Mouse (Mus musculus) heart, embryonic 16.5 days (tissue): ENCODE data around the gene Dhx37. TPM values are rescaled to one million over a fixed set of nuclear protein-coding genes. Genes with fewer than 3 reads are reported as not detected.

ENCODE experiments used
- ATAC-seq: fragments of 200-750 bp; cut with Nextera tagmentation; replicated peaks from 2 replicates; pipeline ENCODE4 v1.8.0; 2017; ENCODE audit warnings: moderate number of reproducible peaks; ENCODE audit not compliant: insufficient read depth, low FRiP score; ENCODE audit errors: extremely low read depth
- H3K27ac ChIP-seq: fragments of 300-500 bp; sonication (generic); 2 replicates; pipeline ENCODE4 v1.5.1; 2014; ENCODE audit warnings: mild to moderate bottlenecking, low read length, control low read depth, moderate library complexity
- H3K27me3 ChIP-seq: fragments of 300-500 bp; sonication (generic); 2 replicates; pipeline ENCODE4 v1.6.1; 2014; ENCODE audit warnings: low read length, mixed read lengths; ENCODE audit not compliant: control insufficient read depth, insufficient read depth
- H3K36me3 ChIP-seq: fragments of 300-500 bp; sonication (generic); 2 replicates; pipeline ENCODE4 v1.6.1; 2014; ENCODE audit not compliant: control insufficient read depth, insufficient read depth
- H3K4me1 ChIP-seq: fragments of 300-500 bp; sonication (generic); 2 replicates; pipeline ENCODE4 v1.6.1; 2014; ENCODE audit warnings: low read length, mixed read lengths; ENCODE audit not compliant: control insufficient read depth, insufficient read depth
- H3K4me2 ChIP-seq: fragments of 300-500 bp; sonication (generic); 2 replicates; pipeline ENCODE4 v1.6.1; 2014; ENCODE audit warnings: low read depth, mild to moderate bottlenecking, control low read depth, low read length
- H3K4me3 ChIP-seq: fragments of 300-500 bp; sonication (generic); 2 replicates; pipeline ENCODE4 v1.5.1; 2014; ENCODE audit warnings: mild to moderate bottlenecking, control low read depth, low read length
- H3K9ac ChIP-seq: fragments of 300-500 bp; sonication (generic); 2 replicates; pipeline ENCODE4 v1.6.1; 2014; ENCODE audit warnings: low read length, control low read depth
- H3K9me3 ChIP-seq: fragments of 300-500 bp; sonication (generic); replicated peaks from 2 replicates; pipeline ENCODE4 v1.6.1; 2016; ENCODE audit warnings: low read length; ENCODE audit not compliant: control insufficient read depth
- WGBS: fragments of 180-500 bp; shearing (Covaris S2); extraction: QIAGEN DNeasy Blood & Tissue Kit; methylation state at CpG from one replicate; pipeline ENCODE4 v1.1.7; 2014; 5-methylcytosine and 5-hydroxymethylcytosine counted together
- polyA plus RNA-seq: library from polyadenylated mRNA; unstranded; fragments of >200 nt; fragmentation: Nextera tagmentation; extraction: Ambion mirVana; gene quantifications from 2 replicates; pipeline ENCODE4 v1.2.1, GENCODE M21; 2015

The Dhx37 gene
- polyA plus RNA-seq, 1 experiment from 2014 or later = 8.5 TPM

DNA sequence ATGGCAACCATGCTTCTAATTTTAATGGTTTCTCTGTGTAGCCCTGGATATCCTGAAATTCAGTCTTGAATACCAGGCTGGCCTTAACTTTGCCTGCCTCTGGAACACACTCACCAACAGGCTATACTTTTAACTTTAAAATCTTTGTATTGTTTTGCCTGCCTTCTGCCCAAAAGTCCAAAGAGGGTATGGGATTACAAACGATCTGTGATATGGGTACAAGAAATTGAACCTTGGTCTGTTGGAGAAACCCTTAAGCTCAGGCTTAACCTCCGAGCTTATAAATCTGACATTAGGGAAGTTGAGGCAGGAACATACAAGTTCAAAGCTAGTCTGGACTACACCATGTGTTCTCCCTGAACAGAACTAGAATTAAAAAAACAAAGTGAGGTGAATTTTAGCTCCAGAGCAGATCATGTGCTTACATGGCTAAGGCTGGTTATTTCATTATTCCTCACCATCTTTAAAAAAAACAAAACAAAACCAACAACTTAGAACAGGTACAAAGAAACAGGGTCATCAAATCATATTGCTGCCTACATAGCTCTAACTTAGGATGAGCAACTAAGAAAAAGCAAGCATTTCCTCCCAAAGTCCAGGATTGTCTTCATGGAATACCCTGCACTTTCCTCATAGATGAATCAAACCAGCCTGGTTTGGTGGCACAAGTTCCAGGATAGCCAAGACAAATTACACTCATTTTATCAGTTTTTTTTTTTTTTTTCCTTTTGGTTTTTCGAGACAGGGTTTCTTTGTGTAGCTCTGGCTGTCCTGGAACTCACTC is 50.1 kb downstream of the Dhx37 start:
- Histone ChIP-seq H3K9ac (no peak overlapping the region), H3K4me1 (peaks cover 21% of the 10 kb centered on the region), H3K27ac (no peak overlapping the region), H3K27me3 (no peaks in the 10 kb centered on the region), H3K4me3 (no peak overlapping the region), H3K9me3 (no peaks in the 10 kb centered on the region), H3K36me3 (peaks cover 27% of the 10 kb centered on the region), H3K4me2 (no peak overlapping the region)
- ATAC-seq = no peak
- 66% methylated on average over 3 of the region's 3 CpGs for WGBS

GRCm38 (mm10) chr5:125382673-125383558 is 51.0 kb downstream of the Dhx37 start:
- peak overlapping the region; percentile 31; the same call in 1 of the 2 replicates for H3K27ac ChIP-seq
- H3K9me3 ChIP-seq = no peaks in the 10 kb centered on the region
- H3K36me3 ChIP-seq = peaks cover 21% of the 10 kb centered on the region
- H3K4me2 ChIP-seq = no peak overlapping the region
- H3K4me1 ChIP-seq = peaks cover 21% of the 10 kb centered on the region
- H3K4me3 ChIP-seq = no peak overlapping the region
- WGBS = 45% methylated on average over 6 of the region's 6 CpGs
- ATAC-seq = peak; percentile 49
- no peak overlapping the region; the same call in 1 of the 2 replicates for H3K9ac ChIP-seq
- no peaks in the 10 kb centered on the region for H3K27me3 ChIP-seq

GRCm38 (mm10) chr5:125381954-125382672 is 51.8 kb downstream of the Dhx37 start:
- H3K4me2 ChIP-seq = no peak overlapping the region
- no peaks in the 10 kb centered on the region for H3K9me3 ChIP-seq
- ATAC-seq = no peak
- peaks cover 21% of the 10 kb centered on the region for H3K36me3 ChIP-seq
- no peaks in the 10 kb centered on the region for H3K27me3 ChIP-seq
- H3K9ac ChIP-seq = no peak overlapping the region
- H3K4me1 ChIP-seq = peaks cover 21% of the 10 kb centered on the region
- no peak overlapping the region for H3K27ac ChIP-seq
- no peak overlapping the region for H3K4me3 ChIP-seq
- WGBS = 65% methylated on average over 5 of the region's 5 CpGs

- Histone ChIP-seq H3K27me3 (no peaks in the 10 kb centered on the region), H3K36me3 (0 out of 2 replicates have a peak, but pooled peaks cover 4% of the 10 kb centered on the region), H3K9ac (no peak overlapping the region), H3K27ac (no peak overlapping the region), H3K4me3 (no peak overlapping the region), H3K4me2 (no peak overlapping the region), H3K4me1 (peaks cover 12% of the 10 kb centered on the region), H3K9me3 (no peaks in the 10 kb centered on the region)
- no peak for ATAC-seq
- WGBS = 81% methylated on average over 5 of the region's 5 CpGs
These were observed 55.0 kb downstream of the Dhx37 start for GRCm38 (mm10) chr5:125378919-125379318.

GRCm38 (mm10) chr5:125377214-125377613 is 56.7 kb downstream of the Dhx37 start:
- Histone ChIP-seq H3K4me1 (no peaks in the 10 kb centered on the region), H3K4me2 (no peak overlapping the region), H3K27me3 (no peaks in the 10 kb centered on the region), H3K9me3 (0 out of 2 replicates have a peak, but pooled peaks cover 3% of the 10 kb centered on the region), H3K27ac (no peak overlapping the region), H3K9ac (no peak overlapping the region), H3K36me3 (no peaks in the 10 kb centered on the region), H3K4me3 (no peak overlapping the region)
- ATAC-seq = no peak
- WGBS = 56% methylated on average over 7 of the region's 7 CpGs

GRCm38 (mm10) chr5:125375871-125376270 is 58.0 kb downstream of the Dhx37 start:
- 78% methylated on average over 2 of the region's 2 CpGs for WGBS
- no peak for ATAC-seq

DNA sequence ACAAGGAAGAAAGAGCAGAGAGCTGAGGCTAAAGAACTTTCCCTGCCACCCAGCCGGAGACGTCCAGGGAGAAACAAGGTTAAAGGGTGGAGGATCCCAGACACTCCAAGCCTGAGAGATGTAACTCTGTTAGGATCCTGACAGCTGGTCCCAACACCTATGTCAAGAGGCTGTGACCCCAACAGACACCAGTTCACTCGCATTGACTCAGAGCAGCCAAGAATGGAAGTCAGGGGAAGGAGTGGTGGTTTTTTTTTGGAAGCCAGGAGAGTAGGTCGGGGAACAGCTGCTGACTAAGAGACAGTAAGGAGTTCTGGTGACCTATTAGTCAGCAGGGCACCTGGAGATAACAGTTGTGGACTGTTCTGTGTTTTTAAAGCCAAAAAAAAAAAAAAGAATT is 61.9 kb downstream of the Dhx37 start:
- Histone ChIP-seq H3K4me3 (no peak overlapping the region), H3K4me1 (no peaks in the 10 kb centered on the region), H3K9ac (no peak overlapping the region), H3K36me3 (no peaks in the 10 kb centered on the region), H3K27me3 (no peaks in the 10 kb centered on the region), H3K9me3 (0 out of 2 replicates have a peak, but pooled peaks cover 5% of the 10 kb centered on the region), H3K27ac (no peak overlapping the region), H3K4me2 (no peak overlapping the region)
- no peak for ATAC-seq
- whole genome bisulfite sequencing = 52% methylated on average over 4 of the region's 4 CpGs

More at GRCm38 (mm10) chr5:125375871-125376270, 58.0 kb downstream of the Dhx37 start:
- H3K27me3 ChIP-seq = no peaks in the 10 kb centered on the region
- H3K4me1 ChIP-seq = no peaks in the 10 kb centered on the region
- H3K4me2 ChIP-seq = no peak overlapping the region
- H3K36me3 ChIP-seq = no peaks in the 10 kb centered on the region
- no peak overlapping the region for H3K4me3 ChIP-seq
- no peak overlapping the region for H3K9ac ChIP-seq
- 0 out of 2 replicates have a peak, but pooled peaks cover 5% of the 10 kb centered on the region for H3K9me3 ChIP-seq
- no peak overlapping the region for H3K27ac ChIP-seq

- Histone ChIP-seq H3K4me1 (no peaks in the 10 kb centered on the region), H3K27ac (no peak overlapping the region), H3K4me2 (no peak overlapping the region), H3K27me3 (no peaks in the 10 kb centered on the region), H3K9ac (no peak overlapping the region), H3K4me3 (no peak overlapping the region), H3K36me3 (no peaks in the 10 kb centered on the region), H3K9me3 (0 out of 2 replicates have a peak, but pooled peaks cover 5% of the 10 kb centered on the region)
- ATAC-seq = no peak
- 69% methylated on average over 7 of the region's 7 CpGs for WGBS
These were observed 62.8 kb downstream of the Dhx37 start for GRCm38 (mm10) chr5:125370950-125371693.
